9 mouse cellular contexts compared by ENCODE assay signal in the genomic region with DNA sequence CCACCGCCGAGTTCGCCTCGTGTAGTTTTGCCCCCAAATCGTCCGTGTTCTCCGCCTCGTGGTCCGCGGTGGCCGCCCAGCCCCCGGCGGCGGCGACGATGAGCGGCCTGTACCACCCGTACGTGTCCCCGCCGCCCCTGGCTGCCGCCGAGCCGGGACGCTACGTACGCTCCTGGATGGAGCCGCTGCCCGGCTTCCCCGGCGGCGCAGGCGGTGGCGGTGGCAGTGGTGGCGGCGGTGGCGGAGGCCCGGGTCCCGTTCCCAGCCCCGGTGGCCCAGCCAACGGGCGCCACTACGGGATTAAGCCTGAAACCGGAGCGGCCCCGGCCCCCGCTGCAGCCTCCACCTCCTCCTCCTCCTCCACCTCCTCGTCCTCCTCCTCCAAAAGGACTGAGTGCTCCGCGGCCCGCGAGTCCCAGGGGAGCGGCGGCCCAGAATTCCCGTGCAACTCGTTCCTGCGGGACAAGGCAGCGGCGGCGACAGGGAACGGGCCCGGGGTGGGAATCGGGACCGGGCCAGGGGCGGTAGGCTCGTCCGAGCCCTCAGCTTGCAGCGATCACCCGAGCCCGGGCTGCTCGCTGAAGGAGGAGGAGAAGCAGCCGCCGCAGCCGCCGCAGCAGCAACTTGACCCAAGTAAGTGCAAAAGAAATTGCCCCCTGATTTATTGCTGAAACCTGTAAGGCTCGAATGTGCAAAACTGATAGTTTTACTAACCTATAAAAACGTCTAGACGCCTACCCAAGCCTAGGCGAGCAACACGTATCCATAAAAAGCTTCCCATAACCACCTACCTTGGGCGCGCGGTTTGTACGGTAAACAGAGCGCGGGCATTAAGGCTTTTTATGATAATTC. TPM values are rescaled to one million over a fixed set of nuclear protein-coding genes. Genes with fewer than 3 reads are reported as not detected.
DNase-seq lines count a peak whose midpoint lies in the region; ATAC-seq and TF ChIP-seq lines count a peak whose summit lies in the region.
"Had no signal": no experiment of that assay in that cellular context is flagged by ENCODE, and none has a peak within 500 bp of the region (broad histone marks: within the 10 kb centered on the region; RNA-seq: fewer than 3 reads in every experiment).

No protein-coding gene starts in this region.

- H3K27me3 ChIP-seq in lung, postnatal 0 days (replicated peaks; ENCODE audit: insufficient read depth, low read length): peaks cover 89% of the 10 kb centered on the region
- H3K27me3 ChIP-seq in intestine, embryonic 15.5 days (replicated peaks): peaks cover 87% of the 10 kb centered on the region
- H3K27me3 ChIP-seq in midbrain, embryonic 14.5 days (ENCODE audit: control insufficient read depth, insufficient read depth, low read length): peaks cover 99% of the 10 kb centered on the region

- H3K4me1 ChIP-seq in lung, postnatal 0 days (ENCODE audit: insufficient read depth, low read depth, low read length): 0 out of 2 replicates have a peak, but pooled peaks cover 5% of the 10 kb centered on the region
- H3K4me1 ChIP-seq in lung, adult 2 months (ENCODE audit: control insufficient read depth, insufficient read depth, low read length): peaks cover 4% of the 10 kb centered on the region; the same call in 1 of the 2 replicates
- H3K4me1 ChIP-seq in embryonic fibroblast, embryonic 13.5 days (ENCODE audit: control insufficient read depth, insufficient read depth, low read length): no peaks in the 10 kb centered on the region
- H3K4me1 ChIP-seq in intestine, embryonic 15.5 days (replicated peaks): peaks cover 13% of the 10 kb centered on the region
- no peaks in the 10 kb centered on the region for H3K4me1 ChIP-seq in midbrain, embryonic 14.5 days (ENCODE audit: control insufficient read depth, insufficient read depth, low read length)

- H3K4me3 ChIP-seq in lung, postnatal 0 days (ENCODE audit: low read depth, low read length): peak overlapping the region; percentile 28
- no peak overlapping the region for H3K4me3 ChIP-seq in lung, adult 2 months (replicated peaks; ENCODE audit: extremely low read depth, low read depth, low read length)
- H3K4me3 ChIP-seq in embryonic fibroblast, embryonic 13.5 days (ENCODE audit: insufficient read depth, low read length): peak overlapping the region; percentile 32
- H3K4me3 ChIP-seq in intestine, embryonic 15.5 days (replicated peaks): peak overlapping the region; percentile 41
- peak overlapping the region; percentile 25 for H3K4me3 ChIP-seq in midbrain, embryonic 14.5 days (replicated peaks; ENCODE audit: low read depth, low read length)

- DNase-seq in lung, postnatal 0 days (ENCODE audit: low spot score): no peak
- no peak for DNase-seq in lung, adult 2 months
- no peak for DNase-seq in midbrain, embryonic 14.5 days
- DNase-seq in left cerebral cortex, postnatal 36 days (ENCODE audit: low spot score in 2 of 2): no peak
- DNase-seq in natural killer cell, adult 2 months (ENCODE audit: low spot score in 2 of 2): no peak

- TF ChIP-seq CTCF in lung, postnatal 0 days (IDR thresholded peaks at IDR 0.05): no peak
- no peak for TF ChIP-seq CTCF in lung, adult 2 months (IDR thresholded peaks at IDR 0.05; ENCODE audit: insufficient read depth, low read length)
- TF ChIP-seq CTCF in embryonic fibroblast, embryonic 13.5 days (IDR thresholded peaks at IDR 0.05; ENCODE audit: borderline replicate concordance, insufficient read depth, low read length): no peak

- no peak for TF ChIP-seq POLR2A in lung, adult 2 months (IDR thresholded peaks at IDR 0.05; ENCODE audit: borderline replicate concordance, extremely low read depth, low read depth, low read length)
- TF ChIP-seq POLR2A in embryonic fibroblast, embryonic 13.5 days (IDR thresholded peaks at IDR 0.05; ENCODE audit: low read depth, low read length): no peak

- H3K9ac ChIP-seq in lung, postnatal 0 days (replicated peaks; ENCODE audit: low read depth): no peak overlapping the region
- H3K9ac ChIP-seq in intestine, embryonic 15.5 days: peak overlapping the region; percentile 42
- H3K9ac ChIP-seq in midbrain, embryonic 14.5 days (replicated peaks; ENCODE audit: low read length): no peak overlapping the region

- TF ChIP-seq EP300 in lung, postnatal 0 days (IDR thresholded peaks at IDR 0.05): no peak

- WGBS in lung, postnatal 0 days: under 1% methylated on average over 60 of the region's 86 CpGs
- 3% methylated on average over 86 of the region's 86 CpGs for WGBS in lung, adult 2 months
- 1% methylated on average over 86 of the region's 86 CpGs for WGBS in intestine, embryonic 15.5 days
- WGBS in midbrain, embryonic 14.5 days: under 1% methylated on average over 84 of the region's 86 CpGs

- no peaks in the 10 kb centered on the region for H3K9me3 ChIP-seq in lung, postnatal 0 days (ENCODE audit: low read length)
- H3K9me3 ChIP-seq in intestine, embryonic 15.5 days: no peaks in the 10 kb centered on the region
- no peaks in the 10 kb centered on the region for H3K9me3 ChIP-seq in midbrain, embryonic 14.5 days (ENCODE audit: control insufficient read depth, low read length)

- peak overlapping the region; percentile 52 for H3K4me2 ChIP-seq in lung, postnatal 0 days (replicated peaks; ENCODE audit: low read depth, low read length)
- peak overlapping the region; percentile 65 for H3K4me2 ChIP-seq in intestine, embryonic 15.5 days (replicated peaks)
- peak overlapping the region; percentile 47 for H3K4me2 ChIP-seq in midbrain, embryonic 14.5 days (ENCODE audit: low read length)

- no peak overlapping the region for H3K27ac ChIP-seq in lung, postnatal 0 days (ENCODE audit: low read length)
- H3K27ac ChIP-seq in embryonic fibroblast, embryonic 13.5 days (ENCODE audit: insufficient read depth, low read length): no peak overlapping the region
- H3K27ac ChIP-seq in intestine, embryonic 15.5 days: 0 out of 2 replicates have a peak overlapping the region, but pooled peaks have one; percentile 32
- no peak overlapping the region for H3K27ac ChIP-seq in midbrain, embryonic 14.5 days (replicated peaks; ENCODE audit: low read depth, low read length)

- 0 out of 2 replicates have a peak, but pooled peaks have one; percentile 14 for ATAC-seq in lung, postnatal 0 days
- peak; percentile 27 for ATAC-seq in intestine, embryonic 15.5 days
- 0 out of 2 replicates have a peak, but pooled peaks have one; percentile 14 for ATAC-seq in midbrain, embryonic 14.5 days (ENCODE audit: low FRiP score, low TSS enrichment)
- ATAC-seq in monocyte, adult 5-6 weeks (replicated peaks; ENCODE audit: insufficient number of reproducible peaks, low FRiP score, low TSS enrichment, poor library complexity, severe bottlenecking): no peak

- no peaks in the 10 kb centered on the region for H3K36me3 ChIP-seq in lung, postnatal 0 days (ENCODE audit: insufficient read depth, low read length)
- no peaks in the 10 kb centered on the region for H3K36me3 ChIP-seq in intestine, embryonic 15.5 days
- H3K36me3 ChIP-seq in midbrain, embryonic 14.5 days (ENCODE audit: control insufficient read depth, insufficient read depth, low read length): no peaks in the 10 kb centered on the region

- intact Hi-C loops in left cerebral cortex, postnatal 36 days (cut with DNase I): no loop called here

RNA-seq across cellular contexts. Expression of a gene that starts 0.9 kb away (rescaled TPM):
- polyA plus RNA-seq in lung, postnatal 0 days (2015; fragmentation: Nextera tagmentation; extraction: Ambion mirVana): 0.33 and 0.38 TPM in 2 replicates
- polyA plus RNA-seq in lung, adult 2 months (2012; rRNA removed): 0.43 and 0.75 TPM in 2 replicates
- 2.1 and 3.5 TPM in 2 replicates for polyA plus RNA-seq in embryonic fibroblast, embryonic 13.5 days (2011; ENCODE audit: insufficient read length, low read depth, missing spikeins)
- 4.4 and 5.9 TPM in 2 replicates for polyA plus RNA-seq in intestine, embryonic 15.5 days (2015; fragmentation: Nextera tagmentation; extraction: Ambion mirVana)
- polyA plus RNA-seq in midbrain, embryonic 14.5 days (2014; fragmentation: Nextera tagmentation; extraction: Ambion mirVana): not detected in 2 replicates
- total RNA-seq in left cerebral cortex, postnatal 36 days (2021): not detected
- total RNA-seq in monocyte, adult 5-6 weeks (2017): not detected in 3 replicates

RNA-seq across cellular contexts. Expression of a gene that starts 6.0 kb away (rescaled TPM):
- 0.44 and 0.50 TPM in 2 replicates for polyA plus RNA-seq in lung, postnatal 0 days (2015; fragmentation: Nextera tagmentation; extraction: Ambion mirVana)
- polyA plus RNA-seq in lung, adult 2 months (2012; rRNA removed): 0.49 and 0.67 TPM in 2 replicates
- 9.9 and 16.5 TPM in 2 replicates for polyA plus RNA-seq in embryonic fibroblast, embryonic 13.5 days (2011; ENCODE audit: insufficient read length, low read depth, missing spikeins)
- 4.2 and 5.1 TPM in 2 replicates for polyA plus RNA-seq in intestine, embryonic 15.5 days (2015; fragmentation: Nextera tagmentation; extraction: Ambion mirVana)
- not detected in 2 replicates for polyA plus RNA-seq in midbrain, embryonic 14.5 days (2014; fragmentation: Nextera tagmentation; extraction: Ambion mirVana)
- total RNA-seq in left cerebral cortex, postnatal 36 days (2021): not detected
- not detected in 3 replicates for total RNA-seq in monocyte, adult 5-6 weeks (2017)

RNA-seq across cellular contexts. Expression of a gene that starts 6.7 kb away (rescaled TPM):
- 0.20 TPM in 1 of 2 replicates, not detected in the other for polyA plus RNA-seq in lung, postnatal 0 days (2015; fragmentation: Nextera tagmentation; extraction: Ambion mirVana)
- polyA plus RNA-seq in lung, adult 2 months (2012; rRNA removed): not detected in 2 replicates
- 3.7 and 4.4 TPM in 2 replicates for polyA plus RNA-seq in embryonic fibroblast, embryonic 13.5 days (2011; ENCODE audit: insufficient read length, low read depth, missing spikeins)
- polyA plus RNA-seq in intestine, embryonic 15.5 days (2015; fragmentation: Nextera tagmentation; extraction: Ambion mirVana): 4.8 and 7.9 TPM in 2 replicates
- polyA plus RNA-seq in midbrain, embryonic 14.5 days (2014; fragmentation: Nextera tagmentation; extraction: Ambion mirVana): not detected in 2 replicates
- not detected for total RNA-seq in left cerebral cortex, postnatal 36 days (2021)
- total RNA-seq in monocyte, adult 5-6 weeks (2017): not detected in 3 replicates
- total RNA-seq: adrenal gland, adult 18-20 months had no signal

RNA-seq across cellular contexts. Expression of a gene that starts 13.3 kb away (rescaled TPM):
- not detected in 2 replicates for polyA plus RNA-seq in lung, postnatal 0 days (2015; fragmentation: Nextera tagmentation; extraction: Ambion mirVana)
- 0.09 TPM in 2 replicates for polyA plus RNA-seq in lung, adult 2 months (2012; rRNA removed)
- 2.7 and 3.3 TPM in 2 replicates for polyA plus RNA-seq in embryonic fibroblast, embryonic 13.5 days (2011; ENCODE audit: insufficient read length, low read depth, missing spikeins)
- polyA plus RNA-seq in intestine, embryonic 15.5 days (2015; fragmentation: Nextera tagmentation; extraction: Ambion mirVana): 18.8 and 19.2 TPM in 2 replicates
- not detected in 2 replicates for polyA plus RNA-seq in midbrain, embryonic 14.5 days (2014; fragmentation: Nextera tagmentation; extraction: Ambion mirVana)
- not detected for total RNA-seq in left cerebral cortex, postnatal 36 days (2021)
- not detected in 3 replicates for total RNA-seq in monocyte, adult 5-6 weeks (2017)

RNA-seq across cellular contexts. Expression of a gene that starts 13.3 kb away (rescaled TPM):
- polyA plus RNA-seq in lung, postnatal 0 days (2015; fragmentation: Nextera tagmentation; extraction: Ambion mirVana): not detected in 2 replicates
- 0.63 and 1.4 TPM in 2 replicates for polyA plus RNA-seq in lung, adult 2 months (2012; rRNA removed)
- 4.1 and 6.7 TPM in 2 replicates for polyA plus RNA-seq in embryonic fibroblast, embryonic 13.5 days (2011; ENCODE audit: insufficient read length, low read depth, missing spikeins)
- polyA plus RNA-seq in intestine, embryonic 15.5 days (2015; fragmentation: Nextera tagmentation; extraction: Ambion mirVana): 1.2 and 1.6 TPM in 2 replicates
- polyA plus RNA-seq in midbrain, embryonic 14.5 days (2014; fragmentation: Nextera tagmentation; extraction: Ambion mirVana): not detected in 2 replicates
- not detected for total RNA-seq in left cerebral cortex, postnatal 36 days (2021)
- total RNA-seq in monocyte, adult 5-6 weeks (2017): not detected in 3 replicates
